Mouse (Mus musculus) pancreas, adult 10 weeks (tissue): ENCODE measurements around the gene Ppif. TPM values are rescaled to one million over a fixed set of nuclear protein-coding genes. Genes with fewer than 3 reads are reported as not detected.

Source experiments
- polyA plus RNA-seq: library from polyadenylated mRNA; stranded (reverse); fragments of 350-450 nt; fragmentation: Illumina TruSeq; extraction: RNeasy Lipid Tissue Mini Kit (QIAGEN cat#74804); gene quantifications from one replicate; pipeline ENCODE4 v1.2.3, GENCODE M21; 2015; ENCODE audit warnings: low read depth, low replicate concordance; ENCODE audit not compliant: insufficient read depth

Gene Ppif
- polyA plus RNA-seq = 10.2 TPM

DNA sequence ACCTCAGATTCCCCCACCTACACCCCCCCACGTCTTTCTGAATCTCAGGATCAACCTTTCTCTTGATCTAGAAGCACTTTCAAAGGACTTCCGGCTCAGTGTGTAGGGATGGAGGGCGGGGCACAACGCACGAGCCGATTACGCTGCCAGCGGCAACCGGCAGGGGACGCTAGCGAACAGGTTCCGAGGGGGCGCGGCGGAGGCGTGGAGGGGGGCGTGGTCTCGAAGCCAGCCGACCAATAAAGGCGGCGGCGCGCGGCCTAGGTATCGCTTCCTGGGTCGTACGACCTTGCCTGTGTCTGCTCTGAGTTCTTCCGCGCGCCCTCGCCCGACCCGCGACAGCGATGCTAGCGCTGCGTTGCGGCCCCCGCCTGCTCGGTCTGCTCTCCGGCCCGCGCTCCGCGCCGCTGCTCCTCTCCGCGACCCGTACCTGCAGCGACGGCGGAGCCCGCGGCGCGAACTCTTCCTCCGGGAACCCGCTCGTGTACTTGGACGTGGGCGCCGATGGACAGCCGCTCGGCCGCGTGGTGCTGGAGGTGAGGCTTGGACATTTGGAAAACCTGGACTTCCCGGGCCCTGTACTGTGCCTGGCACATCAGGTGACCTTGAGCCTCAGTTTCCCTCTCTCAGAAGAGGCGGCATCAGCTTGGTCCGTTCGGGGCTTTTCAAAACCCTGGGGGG is at the start of gene Ppif:
TSS of gene Ppif (plus strand) at position 267 of the 681 bp plus-strand sequence.

Other genes with a start within 250 kb of the Ppif start
- gene Zmiz1, start 235.0 kb upstream of the Ppif start, polyA plus RNA-seq = 14.0 TPM
- gene Zcchc24, start 74.9 kb downstream of the Ppif start, polyA plus RNA-seq = 9.1 TPM
- 14.4 TPM for gene Anxa11, start 148.0 kb downstream of the Ppif start, polyA plus RNA-seq
- gene Plac9a, start 208.9 kb downstream of the Ppif start, polyA plus RNA-seq = 22.3 TPM
- gene Tmem254a, start 233.5 kb downstream of the Ppif start, polyA plus RNA-seq = 4.4 TPM
- not detected for gene Cphx1, start 244.2 kb downstream of the Ppif start, polyA plus RNA-seq